Mouse (Mus musculus): ENCODE measurements around the gene Ghrl. TPM values are rescaled to one million over a fixed set of nuclear protein-coding genes. Genes with fewer than 3 reads are reported as not detected.

The Ghrl gene
- polyA plus RNA-seq, 1 experiment: not detected

DNA sequence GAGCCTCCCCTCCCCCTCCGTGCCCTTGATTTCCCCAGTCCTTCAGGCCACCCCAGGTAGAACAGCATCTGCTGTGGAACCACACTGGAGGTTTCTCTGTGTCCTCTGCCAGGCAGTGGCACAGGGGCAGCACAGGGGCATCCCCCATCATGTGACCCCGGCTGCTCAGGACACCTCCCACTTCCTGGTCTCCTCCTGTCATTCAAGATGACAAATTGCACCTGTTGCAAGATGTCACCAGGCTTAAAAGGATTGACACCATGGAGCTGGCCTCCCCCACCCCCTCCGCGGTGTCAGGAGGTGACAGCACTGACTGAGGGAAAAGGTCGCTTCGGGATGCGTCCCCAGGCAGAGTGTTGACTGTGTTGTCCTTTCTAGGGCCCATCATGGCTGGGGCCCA, 49.9 kb downstream of the Ghrl start:
- peaks cover 3% of the 10 kb centered on the region; the same call in 1 of the 2 replicates for H3K4me1 ChIP-seq (ENCODE audit: control insufficient read depth, insufficient read depth, low read length)
- H3K27ac ChIP-seq (ENCODE audit: insufficient read depth, low read length): no peak overlapping the region
- no peak for TF ChIP-seq CTCF (IDR thresholded peaks at IDR 0.05; ENCODE audit: borderline replicate concordance, insufficient read depth, low read length)
- TF ChIP-seq POLR2A (IDR thresholded peaks at IDR 0.05; ENCODE audit: low read depth, low read length): no peak
- H3K4me3 ChIP-seq (ENCODE audit: insufficient read depth, low read length): no peak overlapping the region

DNA sequence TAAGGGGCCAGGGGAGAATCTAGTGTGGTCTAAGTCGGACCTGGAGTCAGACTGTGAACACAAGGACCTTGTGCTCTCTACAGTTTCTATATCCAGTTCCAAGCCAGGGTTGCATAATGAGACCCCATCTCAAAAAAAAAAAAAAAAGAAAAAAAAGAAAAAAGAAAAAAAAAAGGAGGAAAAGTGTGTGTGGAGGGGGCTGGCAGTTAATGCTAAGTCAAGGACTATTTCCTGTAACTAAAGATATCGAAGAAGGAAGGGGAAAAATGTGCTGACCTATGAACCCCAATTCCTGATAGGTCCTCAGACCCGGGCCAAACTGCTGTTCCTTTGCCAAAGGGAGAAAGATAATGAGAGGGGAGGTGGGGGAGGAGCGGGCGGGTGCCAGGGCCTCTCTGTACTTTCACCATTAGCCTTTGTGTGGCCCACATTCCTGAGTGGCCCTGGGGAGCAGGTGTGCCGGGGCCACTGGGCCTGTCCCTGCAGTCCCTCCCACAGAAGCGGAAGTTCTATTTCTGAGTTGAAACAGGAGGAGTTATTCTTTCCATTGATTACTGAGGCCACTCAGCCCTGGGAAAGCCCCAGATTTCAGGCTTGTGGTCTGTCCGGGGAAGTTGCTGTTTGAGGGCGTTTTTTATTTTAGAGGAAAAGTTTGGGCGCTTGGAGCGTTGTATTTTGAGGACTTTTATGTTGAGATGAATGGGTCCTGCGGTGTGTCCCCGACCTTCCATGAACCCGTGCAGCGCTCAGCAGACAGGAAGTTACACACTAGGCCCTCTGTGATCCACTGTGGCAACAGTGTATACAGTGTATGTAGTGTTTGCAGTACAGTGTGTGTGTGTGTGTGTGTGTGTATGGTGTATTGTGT, 51.2 kb downstream of the Ghrl start:
- Histone ChIP-seq H3K4me1 (ENCODE audit: control insufficient read depth, insufficient read depth, low read length) (peaks cover 3% of the 10 kb centered on the region; the same call in 1 of the 2 replicates), H3K27ac (ENCODE audit: insufficient read depth, low read length) (no peak overlapping the region; the same call in 1 of the 2 replicates), H3K4me3 (ENCODE audit: insufficient read depth, low read length) (no peak overlapping the region)
- TF ChIP-seq POLR2A (IDR thresholded peaks at IDR 0.05; ENCODE audit: low read depth, low read length) (no peak), CTCF (IDR thresholded peaks at IDR 0.05; ENCODE audit: borderline replicate concordance, insufficient read depth, low read length) (no peak)

DNA sequence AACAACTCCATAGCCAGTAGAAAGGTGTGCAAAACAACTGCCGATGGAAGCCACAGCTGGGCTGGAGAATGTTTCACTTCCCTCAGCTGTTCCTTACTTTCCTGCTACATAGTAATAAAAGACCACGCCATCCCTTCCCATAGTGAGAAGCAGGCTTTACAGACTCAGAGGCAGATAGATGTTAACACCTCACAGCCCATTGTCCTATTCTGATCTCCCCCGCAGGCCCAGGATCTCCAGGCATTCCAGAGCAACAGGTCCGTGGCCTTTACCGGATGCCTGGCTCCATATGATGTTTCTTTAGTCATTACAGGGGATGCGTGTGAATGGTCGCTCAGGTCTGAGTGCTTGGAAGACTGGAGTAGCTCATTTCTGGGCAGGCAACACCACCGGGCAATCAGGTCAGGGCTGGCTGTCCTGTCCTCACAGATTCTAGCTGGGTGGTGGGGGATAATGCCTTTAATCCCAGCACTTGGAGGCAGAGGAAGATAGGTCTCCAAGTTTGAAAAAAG, 52.0 kb downstream of the Ghrl start:
- Histone ChIP-seq H3K27ac (ENCODE audit: insufficient read depth, low read length) (no peak overlapping the region), H3K4me1 (ENCODE audit: control insufficient read depth, insufficient read depth, low read length) (peaks cover 3% of the 10 kb centered on the region; the same call in 1 of the 2 replicates), H3K4me3 (ENCODE audit: insufficient read depth, low read length) (no peak overlapping the region)
- TF ChIP-seq CTCF (IDR thresholded peaks at IDR 0.05; ENCODE audit: borderline replicate concordance, insufficient read depth, low read length): no peak
- no peak for TF ChIP-seq POLR2A (IDR thresholded peaks at IDR 0.05; ENCODE audit: low read depth, low read length)

Other genes with a start within 250 kb of the Ghrl start
- 20.7 and 23.5 TPM in 2 replicates for gene Il17rc, start 248.5 kb downstream of the Ghrl start, polyA plus RNA-seq (2011; ENCODE audit: insufficient read length, low read depth, missing spikeins)
- 27.5 and 34.4 TPM in 2 replicates for gene Creld1, start 236.6 kb downstream of the Ghrl start, polyA plus RNA-seq (2011; ENCODE audit: insufficient read length, low read depth, missing spikeins)
- not detected in 2 replicates for gene Prrt3, start 217.9 kb downstream of the Ghrl start, polyA plus RNA-seq (2011; ENCODE audit: insufficient read length, low read depth, missing spikeins)
- 79.5 and 90.5 TPM in 2 replicates for gene Emc3, start 188.2 kb downstream of the Ghrl start, polyA plus RNA-seq (2011; ENCODE audit: insufficient read length, low read depth, missing spikeins)
- 9.2 and 15.6 TPM in 2 replicates for gene Fancd2, start 188.2 kb downstream of the Ghrl start, polyA plus RNA-seq (2011; ENCODE audit: insufficient read length, low read depth, missing spikeins)
- not detected in 2 replicates for gene Fancd2os, start 119.2 kb downstream of the Ghrl start, polyA plus RNA-seq (2011; ENCODE audit: insufficient read length, low read depth, missing spikeins)
- 162 and 173 TPM in 2 replicates for gene Brk1, start 115.1 kb downstream of the Ghrl start, polyA plus RNA-seq (2011; ENCODE audit: insufficient read length, low read depth, missing spikeins)
- 23.5 and 38.7 TPM in 2 replicates for gene Vhl, start 95.9 kb downstream of the Ghrl start, polyA plus RNA-seq (2011; ENCODE audit: insufficient read length, low read depth, missing spikeins)
- gene Irak2, start 81.4 kb downstream of the Ghrl start, polyA plus RNA-seq (2011; ENCODE audit: insufficient read length, low read depth, missing spikeins): 21.3 and 28.4 TPM in 2 replicates
- 47.5 and 48.1 TPM in 2 replicates for gene Tatdn2, start 22.8 kb downstream of the Ghrl start, polyA plus RNA-seq (2011; ENCODE audit: insufficient read length, low read depth, missing spikeins)
- gene Sec13, start 20.9 kb upstream of the Ghrl start, polyA plus RNA-seq (2011; ENCODE audit: insufficient read length, low read depth, missing spikeins): 182 and 189 TPM in 2 replicates

Data from embryonic fibroblast, embryonic 13.5 days (primary cell).